Mouse (Mus musculus) thymus, adult 18-20 months (tissue): ENCODE results near the gene Sipa1l3.

Experiments
- DNase-seq, 2 experiments: peaks; one replicate each; pipeline ENCODE4 v3.0.0; 2022; ENCODE audit warnings: mixed read lengths in 2 of 2

The Sipa1l3 gene

GRCm38 (mm10) chr7:29277510-29277909 is 240.9 kb downstream of the Sipa1l3 start:
- no peak for DNase-seq

- DNase-seq, result no peak
Observed at GRCm38 (mm10) chr7:29276715-29277114, 241.7 kb downstream of the Sipa1l3 start.

GRCm38 (mm10) chr7:29271687-29272465 is 246.6 kb downstream of the Sipa1l3 start:
- no peak for DNase-seq

GRCm38 (mm10) chr7:29270445-29270844 is 248.0 kb downstream of the Sipa1l3 start:
- DNase-seq, result no peak
